13 mouse cellular contexts compared by ENCODE assay signal in genomic region chr13:113800246-113800645, GRCm38 (mm10).
"Had no signal": no experiment of that assay in that cellular context is flagged by ENCODE, and none has a peak within 500 bp of the region (broad histone marks: within the 10 kb centered on the region; RNA-seq: fewer than 3 reads in every experiment).

No protein-coding gene starts in this region.

- DNase-seq: kidney, adult 18-20 months; kidney, postnatal 10 days; lung, adult 2 months; lung, postnatal 10 days; right cerebral cortex, postnatal 14 days had no signal

- H3K9me3 ChIP-seq: intestine, embryonic 15.5 days; limb, embryonic 10.5 days; liver, embryonic 15.5 days; midbrain, embryonic 15.5 days; neural tube, embryonic 13.5 days had no signal

- H3K4me3 ChIP-seq: intestine, embryonic 15.5 days; left cerebral cortex, adult 2 months; limb, embryonic 10.5 days; liver, embryonic 15.5 days; midbrain, embryonic 15.5 days; neural tube, embryonic 13.5 days had no signal

- H3K9ac ChIP-seq: intestine, embryonic 15.5 days; liver, embryonic 15.5 days; midbrain, embryonic 15.5 days; neural tube, embryonic 13.5 days had no signal

- H3K36me3 ChIP-seq: intestine, embryonic 15.5 days; liver, embryonic 15.5 days; midbrain, embryonic 15.5 days; neural tube, embryonic 13.5 days had no signal

- H3K27me3 ChIP-seq: intestine, embryonic 15.5 days; liver, embryonic 15.5 days; midbrain, embryonic 15.5 days; neural tube, embryonic 13.5 days had no signal

- H3K4me2 ChIP-seq: intestine, embryonic 15.5 days; liver, embryonic 11.5 days; liver, embryonic 15.5 days; midbrain, embryonic 15.5 days; neural tube, embryonic 13.5 days had no signal

- ATAC-seq: intestine, embryonic 15.5 days; midbrain, embryonic 15.5 days had no signal

- H3K27ac ChIP-seq: intestine, embryonic 15.5 days; left cerebral cortex, adult 2 months; limb, embryonic 10.5 days; liver, embryonic 15.5 days; macrophage; midbrain, embryonic 15.5 days; neural tube, embryonic 13.5 days had no signal
